Mouse (Mus musculus): Measurements from ENCODE around the gene Lmo4.

DNA sequence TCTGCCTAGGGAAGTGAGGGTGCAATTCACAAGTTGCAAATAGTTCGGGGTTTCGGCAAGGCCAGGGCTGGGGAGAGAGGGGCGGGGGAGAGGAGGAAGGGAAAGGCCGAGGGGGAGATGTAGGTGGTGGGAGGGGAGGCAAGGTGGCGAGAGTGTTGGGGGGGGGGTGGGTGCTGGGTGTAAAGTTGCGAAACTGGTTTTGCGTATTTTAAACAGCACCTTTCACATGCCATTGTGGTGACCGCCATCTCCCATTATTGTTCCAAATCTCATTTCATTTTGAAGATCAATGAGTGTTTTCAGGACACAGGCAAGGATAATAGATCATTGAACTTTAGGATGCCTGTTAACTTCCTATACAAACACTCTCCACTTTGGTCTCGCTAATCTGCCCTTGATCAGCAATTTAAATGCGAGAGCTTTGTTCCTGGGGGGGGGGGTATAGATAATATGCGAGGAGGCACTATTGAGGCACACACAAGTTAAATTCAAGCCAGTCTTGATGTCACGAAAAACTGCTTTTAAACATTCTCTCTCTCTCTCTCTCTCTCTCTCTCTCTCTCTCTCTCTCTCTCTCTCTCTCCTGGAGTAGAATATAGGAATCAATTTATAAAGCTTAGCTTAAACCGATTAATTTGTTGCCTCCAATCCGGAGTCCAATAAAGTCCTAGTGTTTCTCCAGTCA is 2.3 kb downstream of the Lmo4 start:
- TF ChIP-seq POLR2A (IDR thresholded peaks at IDR 0.05; ENCODE audit: extremely low read depth, insufficient read depth, low read length) (no peak), CTCF (IDR thresholded peaks at IDR 0.05; ENCODE audit: extremely low read depth, insufficient read depth, low read length) (no peak)
